Mouse (Mus musculus) stomach, postnatal 0 days (tissue): ENCODE measurements around the gene Gm49486.

Experiments used
- CTCF ChIP-seq: IDR thresholded peaks from 2 replicates; pipeline ENCODE4 v1.5.1; 2016; ENCODE audit warnings: antibody characterized with exemption, low read depth, mild to moderate bottlenecking, moderate library complexity
- EP300 ChIP-seq: optimal IDR thresholded peaks from 2 replicates; pipeline ENCODE3; 2016; ENCODE audit warnings: antibody characterized with exemption

DNA sequence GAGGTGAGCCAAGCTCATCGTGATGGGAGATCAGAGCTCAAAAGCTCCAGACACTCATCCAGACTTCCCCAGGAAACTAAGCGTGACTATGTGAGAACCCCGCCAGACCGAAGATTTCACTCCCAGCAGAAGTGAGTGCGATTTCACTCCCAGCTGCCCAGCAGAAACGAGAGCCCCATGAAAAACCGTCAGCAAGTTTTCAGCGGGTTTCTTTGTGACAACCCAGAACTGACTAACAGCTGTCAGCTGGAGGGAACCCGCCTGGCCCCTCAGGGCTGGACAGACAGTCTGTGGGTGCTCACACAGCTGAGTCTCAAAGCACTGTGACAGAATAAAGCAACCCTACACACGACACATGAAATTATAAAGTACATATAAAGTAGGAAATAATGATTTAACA is 48.5 kb downstream of the Gm49486 start:
- no peak for TF ChIP-seq CTCF
- no peak for TF ChIP-seq EP300
